Mouse (Mus musculus) ovary, postnatal 10 days (tissue): Measurements from ENCODE around the gene Fyttd1.
"Not testable (repeated sequence)": the region's sequence is repeated elsewhere in the genome, so short reads cannot be mapped to it uniquely, and the experiment has no call there.

ENCODE experiments used
- DNase-seq: peaks from one replicate; pipeline ENCODE4 v3.0.0; 2022; ENCODE audit warnings: low spot score

The Fyttd1 gene

DNA sequence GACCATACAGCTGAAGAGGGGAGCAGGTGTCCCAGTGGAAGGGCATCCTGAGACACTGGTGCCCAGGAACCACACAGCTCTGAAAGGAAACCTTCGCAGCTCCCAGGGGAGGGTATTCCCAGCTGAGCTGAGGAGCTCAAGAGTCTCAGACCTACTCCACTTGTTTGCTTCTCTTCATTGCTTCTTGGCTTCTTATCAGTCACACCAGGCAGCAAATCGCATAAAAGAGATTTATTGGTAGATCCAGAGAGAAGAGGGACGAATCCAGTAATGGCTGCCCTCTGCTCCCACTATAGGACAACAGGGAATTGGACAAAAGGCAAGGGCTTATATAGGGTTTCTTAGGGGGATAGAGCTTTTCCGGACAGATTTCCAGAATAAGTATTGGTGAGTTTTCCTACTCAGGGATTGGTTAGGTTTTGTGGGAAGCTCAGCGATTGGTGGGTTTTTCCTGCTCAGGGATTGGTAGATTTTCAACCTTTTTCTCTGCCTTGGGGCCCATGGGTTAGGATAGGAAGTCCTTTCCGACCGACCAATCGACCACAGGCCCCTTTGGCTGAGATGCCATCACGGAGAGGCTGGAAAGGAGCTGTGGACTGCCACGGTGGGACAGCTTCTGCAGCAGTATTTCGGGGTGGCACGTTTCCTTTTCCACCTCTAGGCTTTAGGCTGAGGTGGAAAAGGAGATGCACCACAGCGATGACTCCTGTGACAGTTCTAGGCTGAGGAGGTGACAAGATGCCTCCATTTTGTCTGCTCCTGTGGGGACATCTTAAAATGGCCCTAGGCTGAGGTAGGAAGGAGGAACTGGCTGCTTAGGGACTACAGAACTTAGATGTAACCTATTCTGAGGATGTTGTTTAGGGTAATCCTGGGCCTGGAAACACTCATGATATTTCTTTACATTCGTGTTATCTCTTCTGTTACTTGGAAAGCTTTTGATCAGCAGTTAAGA is 1.9 kb downstream of the Fyttd1 start:
- DNase-seq = no peak

- no peak for DNase-seq
Observed at GRCm38 (mm10) chr16:32881538-32881937, 4.2 kb downstream of the Fyttd1 start.

- DNase-seq = no peak
Observed at GRCm38 (mm10) chr16:32887996-32888395, 10.7 kb downstream of the Fyttd1 start.

GRCm38 (mm10) chr16:32889881-32890280 is 12.6 kb downstream of the Fyttd1 start:
- DNase-seq = no peak

GRCm38 (mm10) chr16:32896126-32896525 is 18.8 kb downstream of the Fyttd1 start:
- DNase-seq = no peak

DNA sequence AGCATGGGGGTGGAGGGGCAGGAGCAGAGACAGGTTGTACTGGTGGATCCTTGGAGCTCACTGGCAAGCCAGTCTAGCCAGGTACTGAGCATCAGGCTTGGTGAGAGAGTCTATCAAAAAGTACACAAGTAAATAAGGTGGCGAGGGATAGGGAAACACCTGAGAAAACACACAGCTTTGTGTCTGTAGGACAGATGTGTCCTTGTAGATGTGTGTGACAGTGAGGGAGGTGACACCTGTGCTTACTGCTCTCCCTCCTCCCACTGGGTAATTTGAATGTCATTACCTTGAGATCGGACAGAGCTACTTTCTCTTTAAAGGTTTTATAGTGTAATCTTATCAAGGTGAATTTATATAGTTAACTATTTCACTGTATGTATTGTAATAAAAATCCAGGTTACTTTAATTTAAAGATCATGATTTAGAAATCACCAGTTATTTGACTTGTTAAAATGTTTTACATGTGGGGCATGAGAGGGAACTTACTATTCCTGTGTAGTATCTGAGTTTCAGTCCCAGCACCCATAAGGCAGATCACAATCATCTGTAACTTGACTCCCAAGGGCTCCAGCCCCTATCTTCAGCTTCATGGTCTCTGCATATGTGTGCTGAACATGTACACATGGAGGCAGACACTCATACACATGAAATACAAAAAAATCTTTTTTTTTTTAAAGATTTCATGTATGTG is 24.2 kb downstream of the Fyttd1 start:
- no peak for DNase-seq

GRCm38 (mm10) chr16:32902051-32902428 is 24.7 kb downstream of the Fyttd1 start:
- DNase-seq = no peak

GRCm38 (mm10) chr16:32906186-32906585 is 28.9 kb downstream of the Fyttd1 start:
- DNase-seq = no peak

GRCm38 (mm10) chr16:32906727-32907126 is 29.4 kb downstream of the Fyttd1 start:
- DNase-seq = no peak

DNA sequence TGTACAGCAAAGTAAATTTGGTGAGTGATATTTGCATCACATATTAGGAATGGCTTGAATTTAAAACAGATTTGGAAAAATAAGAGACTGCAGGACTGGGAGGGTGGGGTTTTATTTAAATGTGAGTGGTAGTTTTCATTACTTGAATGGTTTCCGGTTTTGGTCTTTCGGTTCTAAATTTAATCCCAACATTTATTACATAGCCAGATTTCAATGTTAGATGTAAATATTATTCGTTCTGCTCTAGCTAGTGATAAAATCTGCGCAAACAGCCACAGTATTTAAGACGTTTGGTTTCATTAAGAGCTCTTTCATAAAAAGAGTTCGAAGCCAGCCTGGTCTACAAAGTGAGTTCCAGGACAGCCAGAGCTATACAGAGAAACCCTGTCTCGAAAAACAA is 35.9 kb downstream of the Fyttd1 start:
- no peak for DNase-seq

DNA sequence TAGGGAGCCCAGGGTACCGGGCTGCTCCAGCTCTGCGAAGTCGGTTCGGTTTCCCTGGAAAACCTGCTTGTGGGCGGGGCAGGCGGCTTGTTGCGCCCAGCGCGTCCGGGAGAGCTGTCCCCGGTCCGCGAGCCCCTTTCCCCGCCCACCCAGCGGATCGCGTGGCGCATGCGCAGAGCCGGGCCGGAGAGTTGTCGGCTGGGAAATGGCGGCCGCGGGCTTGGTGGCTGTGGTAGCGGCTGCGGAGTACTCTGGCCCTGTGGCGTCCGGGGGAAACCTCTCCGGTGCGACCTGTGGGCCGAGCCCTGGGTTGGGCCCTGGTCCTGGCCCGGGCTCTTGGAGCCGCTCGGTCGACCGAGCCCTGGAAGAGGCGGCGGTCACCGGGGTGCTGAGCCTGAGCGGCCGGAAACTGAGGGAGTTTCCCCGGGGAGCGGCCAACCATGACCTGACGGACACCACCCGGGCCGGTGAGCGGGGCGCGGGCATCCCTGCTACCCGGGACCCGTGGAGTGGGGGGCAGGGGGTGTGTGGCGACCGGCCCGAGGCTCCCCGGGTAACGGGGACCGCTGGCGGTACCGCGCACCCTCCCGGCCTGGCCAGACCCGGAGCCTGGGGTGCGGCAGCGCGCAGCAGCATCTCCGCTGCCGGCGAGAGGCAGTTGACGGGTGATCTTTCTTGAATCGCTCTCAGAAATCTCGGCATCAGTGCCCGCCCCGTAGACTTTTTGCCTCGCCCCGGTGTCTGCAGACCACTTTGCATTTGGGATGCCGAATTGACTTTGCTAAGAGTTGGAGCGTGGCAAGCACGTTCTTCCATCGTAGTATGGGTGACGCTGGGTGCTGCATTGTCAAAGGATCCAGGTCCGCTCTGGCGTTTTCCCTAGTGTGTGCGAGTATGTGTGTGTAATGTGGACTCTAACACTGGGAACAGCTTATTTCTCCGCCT is 36.9 kb downstream of the Fyttd1 start, which contains the start of gene Lrch3:
Gene Lrch3 (plus strand): TSS at position 164 of the 945 bp plus-strand sequence.
- peak; percentile 96 for DNase-seq

DNA sequence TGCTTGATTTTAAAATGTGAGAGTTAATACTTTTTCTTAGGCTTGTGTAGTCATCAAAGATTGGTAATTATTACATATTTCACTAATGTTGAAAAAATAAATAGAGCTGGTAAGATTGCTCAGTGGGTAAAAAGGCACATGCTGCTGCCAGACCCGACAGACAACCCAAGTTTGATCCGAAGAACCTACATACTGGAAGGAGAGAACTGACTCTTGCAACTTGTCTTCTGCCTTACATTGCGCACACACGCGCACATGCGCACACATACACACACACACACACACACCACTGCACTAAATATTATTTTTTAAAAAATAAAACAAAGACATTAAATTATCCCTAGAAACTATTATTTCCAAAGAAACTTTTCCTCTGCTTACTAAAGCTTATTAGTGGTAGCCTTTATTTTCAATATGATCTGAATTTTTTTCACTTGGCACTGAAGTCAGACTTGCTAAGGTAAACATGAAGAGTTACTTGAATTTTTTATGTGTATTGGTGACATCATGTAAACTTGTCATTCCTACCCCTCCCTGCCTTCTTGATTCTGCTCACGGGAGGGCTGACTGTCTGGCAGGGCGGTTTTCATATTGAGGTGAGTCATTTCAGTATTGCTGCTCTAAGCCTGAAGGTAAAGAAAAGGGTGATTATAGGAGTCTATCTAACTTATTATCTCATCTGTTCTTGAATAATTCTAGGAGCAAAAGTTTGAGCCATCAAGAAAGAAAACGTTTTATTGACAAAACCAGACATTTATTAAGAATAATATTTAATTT is 38.2 kb downstream of the Fyttd1 start:
- no peak for DNase-seq

- not testable (repeated sequence) for DNase-seq
Observed at GRCm38 (mm10) chr16:32926629-32927028, 49.3 kb downstream of the Fyttd1 start.

- DNase-seq = no peak
Observed at GRCm38 (mm10) chr16:32927044-32927443, 49.7 kb downstream of the Fyttd1 start.

- DNase-seq = no peak
Observed at GRCm38 (mm10) chr16:32929918-32930317, 52.6 kb downstream of the Fyttd1 start.

DNA sequence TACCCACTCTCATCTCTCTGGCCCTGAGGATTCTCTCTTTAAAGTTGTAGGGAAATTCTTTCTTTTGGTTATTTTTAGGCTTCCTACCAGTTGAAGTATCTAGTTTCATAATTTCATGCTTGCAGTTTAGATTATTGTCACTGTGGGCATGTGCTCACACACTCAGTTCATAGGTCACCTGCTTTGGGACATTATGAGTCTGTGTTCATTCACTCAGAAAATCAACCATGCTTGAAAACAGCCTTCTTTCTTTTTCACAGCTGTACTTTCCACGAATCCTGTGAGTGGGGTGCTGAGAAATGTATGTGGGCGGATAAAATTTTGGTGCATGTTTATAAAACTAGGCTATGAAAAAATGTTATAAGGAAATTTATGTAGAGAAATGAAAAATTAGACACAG is 57.2 kb downstream of the Fyttd1 start:
- no peak for DNase-seq

DNA sequence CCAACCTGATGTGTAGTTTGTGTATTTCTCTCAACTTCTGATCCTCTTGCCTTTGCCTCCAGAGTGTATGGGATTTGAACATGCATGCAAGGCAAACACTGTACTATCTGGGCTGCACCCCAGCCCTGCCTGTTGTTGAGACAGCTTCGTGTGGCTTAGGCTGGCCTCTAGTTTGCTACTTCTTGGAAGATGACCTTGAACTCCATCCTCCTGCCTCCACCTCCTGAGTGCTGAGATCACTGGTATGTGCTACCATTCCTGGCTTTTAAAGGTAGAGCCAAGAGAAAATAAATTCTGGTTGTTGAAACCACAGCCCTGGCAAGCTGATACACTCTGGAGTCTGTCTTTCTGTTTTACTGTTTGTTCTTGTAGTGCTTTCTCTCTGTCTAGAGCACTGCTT is 57.8 kb downstream of the Fyttd1 start:
- no peak for DNase-seq

GRCm38 (mm10) chr16:32937358-32937757 is 60.1 kb downstream of the Fyttd1 start:
- DNase-seq = no peak

- DNase-seq = not testable (repeated sequence)
Observed at GRCm38 (mm10) chr16:32939301-32939700, 62.0 kb downstream of the Fyttd1 start.

- DNase-seq = not testable (repeated sequence)
Observed at GRCm38 (mm10) chr16:32939716-32940115, 62.4 kb downstream of the Fyttd1 start.

GRCm38 (mm10) chr16:32941226-32941625 is 63.9 kb downstream of the Fyttd1 start:
- not testable (repeated sequence) for DNase-seq
